Mouse (Mus musculus) heart, postnatal 10 days (tissue): ENCODE data around the gene Ptpn22. TPM values are rescaled to one million over a fixed set of nuclear protein-coding genes. Genes with fewer than 3 reads are reported as not detected.
A peak's percentile ranks its signal among the peaks of the same experiment; 100 is the strongest.

ENCODE experiments used
- DNase-seq, 2 experiments: peaks; one replicate each; pipeline ENCODE4 v3.0.0; 2021
- intact Hi-C: fragments of 180-260 bp; cut with DNase I; formaldehyde crosslinking; loops from one replicate; pipeline ENCODE4 v1.15.1; 2025
- total RNA-seq, 2 experiments: library from RNA; stranded (reverse); gene quantifications; 2 replicates each; pipeline ENCODE4 v1.2.3; 2021

Gene Ptpn22
- total RNA-seq, 2 experiments from 2014 or later, result 0.47 to 0.72 TPM

GRCm38 (mm10) chr3:103857036-103857805, 2.4 kb upstream of the Ptpn22 start:
- DNase-seq, result no peak

GRCm38 (mm10) chr3:103857977-103858563, 1.5 kb upstream of the Ptpn22 start:
- intact Hi-C loops, result no loop called here
- no peak for DNase-seq

More at GRCm38 (mm10) chr3:103857036-103857805, 2.4 kb upstream of the Ptpn22 start:
- intact Hi-C loops, result no loop called here

- peak; percentile 38 to 39 for DNase-seq
- intact Hi-C loops, result no loop called here
These were observed 326 bp downstream of the Ptpn22 start for GRCm38 (mm10) chr3:103859851-103860391.

- DNase-seq, result no peak
- intact Hi-C loops, result no loop called here
These were observed 3.2 kb downstream of the Ptpn22 start for GRCm38 (mm10) chr3:103862721-103863220.

GRCm38 (mm10) chr3:103864200-103864599, 4.6 kb downstream of the Ptpn22 start:
- DNase-seq, result no peak
- intact Hi-C loops, result no loop called here

GRCm38 (mm10) chr3:103867424-103867971, 7.9 kb downstream of the Ptpn22 start:
- intact Hi-C loops, result no loop called here
- DNase-seq, result no peak

GRCm38 (mm10) chr3:103868008-103868407, 8.4 kb downstream of the Ptpn22 start:
- intact Hi-C loops, result no loop called here
- no peak for DNase-seq

GRCm38 (mm10) chr3:103872663-103873098, 13.1 kb downstream of the Ptpn22 start:
- DNase-seq, result no peak
- intact Hi-C loops, result no loop called here

- no peak for DNase-seq
- intact Hi-C loops, result no loop called here
These were observed 14.7 kb downstream of the Ptpn22 start for GRCm38 (mm10) chr3:103874329-103874728.

GRCm38 (mm10) chr3:103885946-103886345, 26.4 kb downstream of the Ptpn22 start:
- no peak for DNase-seq
- intact Hi-C loops, result loop anchor here (5.0 kb wide), 2 partner anchors 54 to 494 kb away; partner anchors contain the start of gene Bcl2l15

- intact Hi-C loops, result loop anchor here (1.0 to 5.0 kb wide), 3 partner anchors 55 to 495 kb away; partner anchors contain the start of gene Bcl2l15
- peak; percentile 63 to 76 for DNase-seq
These were observed 28.0 kb downstream of the Ptpn22 start for GRCm38 (mm10) chr3:103887581-103887980.

- no peak for DNase-seq
These were observed 33.8 kb downstream of the Ptpn22 start for GRCm38 (mm10) chr3:103893374-103893773.

GRCm38 (mm10) chr3:103904705-103905104, 45.1 kb downstream of the Ptpn22 start:
- DNase-seq, result peak; percentile 46 to 73
- intact Hi-C loops, result no loop called here

More at GRCm38 (mm10) chr3:103893374-103893773, 33.8 kb downstream of the Ptpn22 start:
- intact Hi-C loops, result no loop called here

GRCm38 (mm10) chr3:103907335-103908030, 47.9 kb downstream of the Ptpn22 start:
- intact Hi-C loops, result no loop called here
- no peak for DNase-seq

- intact Hi-C loops, result no loop called here
These were observed 49.2 kb downstream of the Ptpn22 start for GRCm38 (mm10) chr3:103908781-103909180.

GRCm38 (mm10) chr3:103913451-103913961, 53.9 kb downstream of the Ptpn22 start:
- intact Hi-C loops, result loop anchor here (5.0 kb wide), 1 partner anchor 529 kb away; no protein-coding TSS in a partner anchor
- DNase-seq, result no peak

More at GRCm38 (mm10) chr3:103908781-103909180, 49.2 kb downstream of the Ptpn22 start:
- DNase-seq, result no peak

- intact Hi-C loops, result loop anchor here (2.0 to 5.0 kb wide), 2 partner anchors 53 to 528 kb away; no protein-coding TSS in a partner anchor
- peak; percentile 97 to 98 for DNase-seq
These were observed 54.5 kb downstream of the Ptpn22 start, which contains the start of gene Rsbn1 for GRCm38 (mm10) chr3:103914010-103914669. Rsbn1 (plus strand) TSS chr3:103914120.

GRCm38 (mm10) chr3:103914732-103915508, 55.3 kb downstream of the Ptpn22 start:
- DNase-seq, result peak; percentile 71 to 72
- intact Hi-C loops, result loop anchor here (2.0 to 5.0 kb wide), 2 partner anchors 52 to 527 kb away; no protein-coding TSS in a partner anchor
